Mouse (Mus musculus) intestine, embryonic 14.5 days (tissue): ENCODE results near the gene Rab27a. TPM values are rescaled to one million over a fixed set of nuclear protein-coding genes. Genes with fewer than 3 reads are reported as not detected.

Experiments used
- ATAC-seq: fragments of 200-750 bp; cut with Nextera tagmentation; replicated peaks from 2 replicates; pipeline ENCODE4 v1.8.0; 2017; ENCODE audit warnings: low read depth, moderate number of reproducible peaks, moderate TSS enrichment, moderate library complexity; ENCODE audit not compliant: low FRiP score, low TSS enrichment
- DNase-seq: peaks from one replicate; pipeline ENCODE4 v3.0.0-alpha.2; 2018; ENCODE audit warnings: low spot score
- H3K27ac ChIP-seq: fragments of 300-500 bp; sonication (generic); 2 replicates; pipeline ENCODE4 v1.5.1; 2014; ENCODE audit warnings: low read depth, mild to moderate bottlenecking, control low read depth
- H3K27me3 ChIP-seq: fragments of 300-500 bp; sonication (generic); replicated peaks from 2 replicates; pipeline ENCODE4 v1.6.1; 2014; ENCODE audit warnings: low read length, control low read depth; ENCODE audit not compliant: control insufficient read depth, insufficient read depth
- H3K36me3 ChIP-seq: fragments of 300-500 bp; sonication (generic); 2 replicates; pipeline ENCODE4 v1.6.1; 2014; ENCODE audit warnings: low read length, control low read depth; ENCODE audit not compliant: control insufficient read depth, insufficient read depth
- H3K4me1 ChIP-seq: fragments of 300-500 bp; sonication (generic); replicated peaks from 2 replicates; pipeline ENCODE4 v1.6.1; 2014; ENCODE audit warnings: low read length, control low read depth, mixed read lengths; ENCODE audit not compliant: control insufficient read depth, insufficient read depth
- H3K4me2 ChIP-seq: fragments of 300-500 bp; sonication (generic); 2 replicates; pipeline ENCODE4 v1.6.1; 2014; ENCODE audit warnings: low read length
- H3K4me3 ChIP-seq: fragments of 300-500 bp; sonication (generic); 2 replicates; pipeline ENCODE4 v1.5.1; 2014; ENCODE audit warnings: low read depth, low read length, control low read depth, mixed read lengths
- H3K9ac ChIP-seq: fragments of 300-500 bp; sonication (generic); 2 replicates; pipeline ENCODE4 v1.6.1; 2014; ENCODE audit warnings: mild to moderate bottlenecking, low read length
- H3K9me3 ChIP-seq: fragments of 300-500 bp; sonication (generic); 2 replicates; pipeline ENCODE4 v1.6.1; 2016; ENCODE audit warnings: low read length, control low read depth; ENCODE audit not compliant: control insufficient read depth
- WGBS: fragments of 180-500 bp; shearing (Covaris S2); extraction: QIAGEN DNeasy Blood & Tissue Kit; methylation state at CpG from one replicate; pipeline ENCODE4 v1.1.7; 2014; 5-methylcytosine and 5-hydroxymethylcytosine counted together
- polyA plus RNA-seq: library from polyadenylated mRNA; unstranded; fragments of >200 nt; fragmentation: Nextera tagmentation; extraction: Ambion mirVana; gene quantifications from 2 replicates; pipeline ENCODE4 v1.2.1, GENCODE M21; 2014

Rab27a gene
- polyA plus RNA-seq, 1 experiment from 2014 or later = 2.1 TPM

GRCm38 (mm10) chr9:73055441-73055911 is 10.8 kb downstream of the Rab27a start:
- no peak for ATAC-seq
- H3K27ac ChIP-seq = no peak overlapping the region
- H3K9me3 ChIP-seq = no peaks in the 10 kb centered on the region
- H3K4me3 ChIP-seq = no peak overlapping the region
- H3K4me2 ChIP-seq = no peak overlapping the region
- no peaks in the 10 kb centered on the region for H3K27me3 ChIP-seq
- no peaks in the 10 kb centered on the region for H3K4me1 ChIP-seq
- DNase-seq = no peak
- H3K9ac ChIP-seq = no peak overlapping the region
- no peaks in the 10 kb centered on the region for H3K36me3 ChIP-seq
- 48% methylated on average over 10 of the region's 10 CpGs for WGBS

- Histone ChIP-seq H3K9me3 (no peaks in the 10 kb centered on the region), H3K4me1 (peaks cover 7% of the 10 kb centered on the region), H3K4me3 (no peak overlapping the region), H3K36me3 (no peaks in the 10 kb centered on the region), H3K4me2 (no peak overlapping the region), H3K27me3 (no peaks in the 10 kb centered on the region), H3K27ac (no peak overlapping the region), H3K9ac (no peak overlapping the region)
- DNase-seq = no peak
- ATAC-seq = no peak
- 91% methylated on average over 4 of the region's 4 CpGs for WGBS
These were observed 14.6 kb downstream of the Rab27a start for GRCm38 (mm10) chr9:73059224-73059623.

GRCm38 (mm10) chr9:73063621-73064290 is 19.1 kb downstream of the Rab27a start:
- H3K9ac ChIP-seq = no peak overlapping the region
- ATAC-seq = no peak
- no peak overlapping the region for H3K4me3 ChIP-seq
- no peaks in the 10 kb centered on the region for H3K36me3 ChIP-seq
- WGBS = 23% methylated on average over 15 of the region's 15 CpGs
- H3K27me3 ChIP-seq = no peaks in the 10 kb centered on the region
- H3K27ac ChIP-seq = no peak overlapping the region
- no peak for DNase-seq
- peak overlapping the region; percentile 43 for H3K4me2 ChIP-seq
- no peaks in the 10 kb centered on the region for H3K9me3 ChIP-seq
- H3K4me1 ChIP-seq = peaks cover 25% of the 10 kb centered on the region

- H3K4me2 ChIP-seq = peak overlapping the region; percentile 32
- H3K4me3 ChIP-seq = no peak overlapping the region
- peaks cover 25% of the 10 kb centered on the region for H3K4me1 ChIP-seq
- DNase-seq (no peak), ATAC-seq (no peak)
- H3K27me3 ChIP-seq = no peaks in the 10 kb centered on the region
- H3K27ac ChIP-seq = 0 out of 2 replicates have a peak overlapping the region, but pooled peaks have one; percentile 7
- no peaks in the 10 kb centered on the region for H3K9me3 ChIP-seq
- no peak overlapping the region for H3K9ac ChIP-seq
- 20% methylated on average over 10 of the region's 10 CpGs for WGBS
- H3K36me3 ChIP-seq = no peaks in the 10 kb centered on the region
These were observed 22.4 kb downstream of the Rab27a start for GRCm38 (mm10) chr9:73067086-73067485.

DNA sequence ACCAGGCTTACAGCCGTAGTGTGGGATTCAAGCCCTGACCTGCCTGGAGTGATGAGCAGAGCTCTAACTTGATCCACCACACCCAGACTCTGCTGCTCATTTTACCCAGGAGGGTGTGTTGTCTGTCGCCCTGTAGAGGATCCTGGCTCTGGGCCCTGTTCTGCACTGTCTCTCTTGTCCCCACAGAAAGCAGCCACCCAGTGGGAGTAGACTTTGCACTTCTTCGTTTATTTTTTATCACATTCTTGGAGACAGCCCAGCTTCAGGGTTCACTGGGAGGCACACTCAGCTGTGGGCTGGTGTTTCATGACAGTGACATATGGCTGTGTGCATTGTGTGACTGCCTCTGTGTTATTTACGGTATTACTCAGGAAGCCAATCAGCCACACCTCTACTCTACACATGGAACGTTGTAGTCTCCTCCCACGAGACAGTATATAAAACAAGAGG is 23.6 kb downstream of the Rab27a start:
- 21% methylated on average over 6 of the region's 6 CpGs for WGBS
- DNase-seq = no peak
- H3K4me2 ChIP-seq = no peak overlapping the region
- no peak overlapping the region for H3K4me3 ChIP-seq
- H3K4me1 ChIP-seq = peaks cover 25% of the 10 kb centered on the region
- H3K36me3 ChIP-seq = no peaks in the 10 kb centered on the region
- H3K27ac ChIP-seq = peak overlapping the region; percentile 51; the same call in 1 of the 2 replicates
- ATAC-seq = no peak; the same call in 1 of the 2 replicates
- no peak overlapping the region for H3K9ac ChIP-seq
- H3K9me3 ChIP-seq = no peaks in the 10 kb centered on the region
- H3K27me3 ChIP-seq = no peaks in the 10 kb centered on the region

DNA sequence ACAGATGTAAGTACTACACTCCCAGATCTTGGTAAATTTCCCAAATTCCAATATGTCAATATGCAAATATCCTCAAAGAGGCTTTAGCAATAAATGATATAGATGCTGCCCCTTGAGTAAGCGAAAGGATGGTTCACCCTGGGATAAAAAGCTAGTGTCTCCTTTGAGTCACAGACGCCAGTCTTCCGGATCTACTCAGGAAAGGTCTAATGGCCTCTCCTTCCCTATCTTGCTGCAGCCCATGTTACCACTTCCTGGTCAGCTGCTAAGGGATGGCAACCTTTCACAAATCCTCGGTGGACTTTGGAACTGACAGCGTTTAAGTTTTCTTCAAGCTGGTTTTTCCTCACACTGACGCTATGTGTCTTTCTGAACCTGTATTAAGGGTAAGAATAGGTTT is 24.0 kb downstream of the Rab27a start:
- H3K27me3 ChIP-seq = no peaks in the 10 kb centered on the region
- no peaks in the 10 kb centered on the region for H3K9me3 ChIP-seq
- no peak for ATAC-seq
- H3K27ac ChIP-seq = no peak overlapping the region
- no peak overlapping the region for H3K4me3 ChIP-seq
- H3K9ac ChIP-seq = no peak overlapping the region
- DNase-seq = no peak
- WGBS = 68% methylated on average over 6 of the region's 6 CpGs
- no peaks in the 10 kb centered on the region for H3K36me3 ChIP-seq
- H3K4me2 ChIP-seq = no peak overlapping the region
- H3K4me1 ChIP-seq = peaks cover 21% of the 10 kb centered on the region

GRCm38 (mm10) chr9:73070971-73071659 is 26.5 kb downstream of the Rab27a start:
- H3K9me3 ChIP-seq = no peaks in the 10 kb centered on the region
- no peaks in the 10 kb centered on the region for H3K27me3 ChIP-seq
- H3K36me3 ChIP-seq = no peaks in the 10 kb centered on the region
- DNase-seq = no peak
- H3K27ac ChIP-seq = no peak overlapping the region
- H3K9ac ChIP-seq = no peak overlapping the region
- H3K4me2 ChIP-seq = no peak overlapping the region
- no peak for ATAC-seq
- no peak overlapping the region for H3K4me3 ChIP-seq
- H3K4me1 ChIP-seq = peaks cover 18% of the 10 kb centered on the region
- WGBS = 70% methylated on average over 10 of the region's 10 CpGs

DNA sequence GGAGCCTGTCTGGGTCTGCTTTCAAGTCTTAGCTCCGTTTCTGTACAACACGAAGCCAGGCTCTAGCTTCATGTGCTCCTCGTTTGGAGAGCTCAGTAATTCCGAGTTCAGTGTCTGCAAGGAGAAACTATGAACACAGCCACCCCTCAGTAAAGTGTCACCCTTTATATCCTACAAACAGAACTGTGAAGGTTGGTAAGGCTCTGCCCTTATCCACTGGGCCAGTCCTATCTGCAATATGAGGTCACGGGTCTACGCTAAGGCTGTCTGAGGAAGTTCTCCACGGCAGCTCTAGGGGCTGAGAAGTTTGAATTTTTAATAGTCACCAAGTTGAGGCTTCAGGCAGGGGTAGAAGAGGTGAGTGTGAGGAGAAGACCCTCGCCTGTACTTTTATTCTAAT is 27.8 kb downstream of the Rab27a start:
- no peak for DNase-seq
- H3K9ac ChIP-seq = no peak overlapping the region
- H3K4me1 ChIP-seq = peaks cover 13% of the 10 kb centered on the region
- 79% methylated on average over 8 of the region's 8 CpGs for WGBS
- no peaks in the 10 kb centered on the region for H3K27me3 ChIP-seq
- H3K4me3 ChIP-seq = no peak overlapping the region
- no peak overlapping the region for H3K4me2 ChIP-seq
- no peaks in the 10 kb centered on the region for H3K36me3 ChIP-seq
- H3K9me3 ChIP-seq = no peaks in the 10 kb centered on the region
- ATAC-seq = no peak
- H3K27ac ChIP-seq = no peak overlapping the region
